In the genomic region with DNA sequence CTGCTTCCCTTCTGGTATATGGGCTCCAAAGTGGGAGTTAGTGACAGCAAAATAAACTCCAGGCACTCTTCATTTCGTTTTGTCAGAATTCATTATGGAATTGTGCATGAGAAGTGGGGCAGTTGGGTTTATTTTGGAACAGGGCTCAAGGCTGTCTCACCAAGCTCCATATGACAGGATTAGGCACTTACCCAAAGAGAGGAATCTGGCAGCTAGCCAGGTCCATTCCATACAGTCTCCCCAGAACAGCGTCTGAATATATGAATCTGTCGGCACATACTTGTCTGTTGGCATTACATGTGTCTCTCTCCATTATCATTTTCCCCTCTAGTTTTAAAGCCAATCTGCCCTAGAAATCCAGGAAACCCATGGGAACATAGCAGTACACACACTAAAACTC, we compare ENCODE assay signal across 9 mouse cellular contexts.
DNase-seq lines count a peak whose midpoint lies in the region; ATAC-seq and TF ChIP-seq lines count a peak whose summit lies in the region.
"Had no signal": no experiment of that assay in that cellular context is flagged by ENCODE, and none has a peak within 500 bp of the region (broad histone marks: within the 10 kb centered on the region; RNA-seq: fewer than 3 reads in every experiment).

No protein-coding gene starts in this region.

- TF ChIP-seq CTCF in kidney, adult 2 months (conservative IDR thresholded peaks at IDR 0.05; ENCODE audit: insufficient read depth, insufficient read length, low read depth, low read length): no peak

- WGBS in hindbrain, embryonic 15.5 days: 47% methylated on average over 3 of the region's 3 CpGs
- WGBS in hindbrain, embryonic 13.5 days: 67% methylated on average over 3 of the region's 3 CpGs
- WGBS in embryonic facial prominence, embryonic 12.5 days: 38% methylated on average over 3 of the region's 3 CpGs
- 70% methylated on average over 3 of the region's 3 CpGs for WGBS in kidney, adult 2 months

- no peaks in the 10 kb centered on the region for H3K36me3 ChIP-seq in hindbrain, embryonic 15.5 days
- no peaks in the 10 kb centered on the region for H3K36me3 ChIP-seq in hindbrain, embryonic 13.5 days
- H3K36me3 ChIP-seq in embryonic facial prominence, embryonic 12.5 days: no peaks in the 10 kb centered on the region
- H3K36me3 ChIP-seq in kidney, adult 2 months (ENCODE audit: control insufficient read depth, insufficient read depth, low read length): no peaks in the 10 kb centered on the region

- DNase-seq in brain, embryonic 18.5 days (ENCODE audit: low read depth, low spot score): peak; percentile 74
- DNase-seq in retina, embryonic 14.5 days (ENCODE audit: low spot score): peak; percentile 13
- DNase-seq in kidney, adult 2 months: no peak
- DNase-seq in spleen, postnatal 4 days (ENCODE audit: low spot score in 2 of 2): no peak
- DNase-seq in kidney, adult 9 months: no peak

- TF ChIP-seq POLR2A in kidney, adult 2 months (IDR thresholded peaks at IDR 0.05; ENCODE audit: low read depth, low read length): no peak

- H3K4me3 ChIP-seq in hindbrain, embryonic 15.5 days: no peak overlapping the region
- no peak overlapping the region for H3K4me3 ChIP-seq in hindbrain, embryonic 13.5 days
- H3K4me3 ChIP-seq in embryonic facial prominence, embryonic 12.5 days: no peak overlapping the region
- H3K4me3 ChIP-seq in kidney, adult 2 months (ENCODE audit: insufficient read depth, low read depth, low read length): no peak overlapping the region

- H3K27me3 ChIP-seq in hindbrain, embryonic 15.5 days: no peaks in the 10 kb centered on the region
- no peaks in the 10 kb centered on the region for H3K27me3 ChIP-seq in hindbrain, embryonic 13.5 days
- no peaks in the 10 kb centered on the region for H3K27me3 ChIP-seq in embryonic facial prominence, embryonic 12.5 days
- no peaks in the 10 kb centered on the region for H3K27me3 ChIP-seq in kidney, adult 2 months (replicated peaks; ENCODE audit: control insufficient read depth, insufficient read depth, low read length)

- no peak overlapping the region for H3K9ac ChIP-seq in hindbrain, embryonic 15.5 days
- H3K9ac ChIP-seq in hindbrain, embryonic 13.5 days: no peak overlapping the region
- H3K9ac ChIP-seq in embryonic facial prominence, embryonic 12.5 days: no peak overlapping the region

- H3K9me3 ChIP-seq in hindbrain, embryonic 15.5 days: no peaks in the 10 kb centered on the region
- no peaks in the 10 kb centered on the region for H3K9me3 ChIP-seq in hindbrain, embryonic 13.5 days
- no peaks in the 10 kb centered on the region for H3K9me3 ChIP-seq in embryonic facial prominence, embryonic 12.5 days

- peaks cover 11% of the 10 kb centered on the region; the same call in 1 of the 2 replicates for H3K4me1 ChIP-seq in hindbrain, embryonic 15.5 days (replicated peaks)
- no peaks in the 10 kb centered on the region for H3K4me1 ChIP-seq in hindbrain, embryonic 13.5 days (replicated peaks)
- no peaks in the 10 kb centered on the region for H3K4me1 ChIP-seq in embryonic facial prominence, embryonic 12.5 days
- no peaks in the 10 kb centered on the region for H3K4me1 ChIP-seq in kidney, adult 2 months (ENCODE audit: control insufficient read depth, insufficient read depth, low read length)

- no peak overlapping the region for H3K4me2 ChIP-seq in hindbrain, embryonic 15.5 days
- H3K4me2 ChIP-seq in hindbrain, embryonic 13.5 days: no peak overlapping the region
- H3K4me2 ChIP-seq in embryonic facial prominence, embryonic 12.5 days (replicated peaks): no peak overlapping the region

- 0 out of 2 replicates have a peak, but pooled peaks have one; percentile 54 for ATAC-seq in hindbrain, embryonic 15.5 days (ENCODE audit: low FRiP score, low read depth)
- no peak for ATAC-seq in hindbrain, embryonic 13.5 days (ENCODE audit: low FRiP score)
- ATAC-seq in embryonic facial prominence, embryonic 12.5 days (ENCODE audit: insufficient number of reproducible peaks, insufficient read depth, low FRiP score, low TSS enrichment): peak; percentile 82

- no peak overlapping the region for H3K27ac ChIP-seq in hindbrain, embryonic 15.5 days (replicated peaks)
- no peak overlapping the region for H3K27ac ChIP-seq in hindbrain, embryonic 13.5 days
- no peak overlapping the region for H3K27ac ChIP-seq in embryonic facial prominence, embryonic 12.5 days
- H3K27ac ChIP-seq in kidney, adult 2 months (ENCODE audit: insufficient read depth, low read depth, low read length): no peak overlapping the region
- H3K27ac ChIP-seq: macrophage had no signal

Comparison
In these comparisons a context has a peak if more than half of its experiments do, and no peak if none do; other contexts are left out.
1. DNase-seq: peak in brain, embryonic 18.5 days (single experiment) and retina, embryonic 14.5 days (single experiment); none in kidney, adult 2 months (single experiment), spleen, postnatal 4 days (0 of 2) and kidney, adult 9 months (single experiment).